Comparison of ENCODE assay signal across 9 mouse cellular contexts in genomic region chr3:122312078-122312477, GRCm38 (mm10). TPM values are rescaled to one million over a fixed set of nuclear protein-coding genes. Genes with fewer than 3 reads are reported as not detected.
DNase-seq lines count a peak whose midpoint lies in the region; ATAC-seq and TF ChIP-seq lines count a peak whose summit lies in the region.
"Had no signal": no experiment of that assay in that cellular context is flagged by ENCODE, and none has a peak within 500 bp of the region (broad histone marks: within the 10 kb centered on the region; RNA-seq: fewer than 3 reads in every experiment).

No protein-coding gene starts in this region.

- no peaks in the 10 kb centered on the region for H3K36me3 ChIP-seq in midbrain, embryonic 10.5 days
- H3K36me3 ChIP-seq: heart, embryonic 15.5 days had no signal

- no peaks in the 10 kb centered on the region for H3K4me1 ChIP-seq in bone marrow macrophage, adult 2 months (ENCODE audit: control insufficient read depth, insufficient read depth, low read length)
- peaks cover 33% of the 10 kb centered on the region for H3K4me1 ChIP-seq in midbrain, embryonic 10.5 days

- TF ChIP-seq CTCF in bone marrow macrophage, adult 2 months (IDR thresholded peaks at IDR 0.05; ENCODE audit: low read depth, low read length), result peak; percentile 65

- H3K27me3 ChIP-seq in midbrain, embryonic 10.5 days (ENCODE audit: low read depth, poor library complexity, severe bottlenecking), result peaks cover 9% of the 10 kb centered on the region; the same call in 1 of the 2 replicates

- H3K4me3 ChIP-seq in bone marrow macrophage, adult 2 months (ENCODE audit: insufficient read depth, low read length), result no peak overlapping the region
- H3K4me3 ChIP-seq in midbrain, embryonic 10.5 days, result no peak overlapping the region
- H3K4me3 ChIP-seq: heart, embryonic 15.5 days had no signal

- ATAC-seq in erythroblast, adult 5-6 weeks (replicated peaks; ENCODE audit: low FRiP score, poor library complexity, severe bottlenecking), result peak; percentile 68; the same call in 1 of the 2 replicates
- peak; percentile 50 to 75; a peak in 3 of 4 replicates for ATAC-seq in hematopoietic stem cell, adult 5-6 weeks (replicated peaks in 1 of 2; ENCODE audit: insufficient read depth in 1 of 2, low FRiP score in 2 of 2, low TSS enrichment in 1 of 2, low read depth in 1 of 2, poor library complexity in 2 of 2, severe bottlenecking in 2 of 2)

- peak; percentile 69 for DNase-seq in ES-CJ7 (ENCODE audit: low read depth, low spot score)
- DNase-seq in layer of hippocampus, postnatal 36 days, result peak; percentile 73 to 78
- DNase-seq in midbrain, embryonic 10.5 days (ENCODE audit: low spot score), result peak; percentile 86
- peak; percentile 69 for DNase-seq in right cerebral cortex, postnatal 25 days
- peak; percentile 70 to 84 for DNase-seq in urinary bladder, postnatal 4 days (ENCODE audit: low spot score in 2 of 2)

- 16% methylated on average over 2 of the region's 2 CpGs for WGBS in midbrain, embryonic 10.5 days

- H3K27ac ChIP-seq in bone marrow macrophage, adult 2 months (ENCODE audit: insufficient read depth, low read depth, low read length), result no peak overlapping the region
- no peak overlapping the region for H3K27ac ChIP-seq in midbrain, embryonic 10.5 days (replicated peaks)
- H3K27ac ChIP-seq: heart, embryonic 15.5 days had no signal

- no peaks in the 10 kb centered on the region for H3K9me3 ChIP-seq in midbrain, embryonic 10.5 days (replicated peaks)
- H3K9me3 ChIP-seq: heart, embryonic 15.5 days had no signal

- TF ChIP-seq POLR2A in bone marrow macrophage, adult 2 months (IDR thresholded peaks at IDR 0.05; ENCODE audit: borderline replicate concordance, low read depth, low read length), result no peak

RNA-seq across cellular contexts. Expression of gene Bcar3, which starts 18.1 kb away (rescaled TPM):
- 6.8 and 9.8 TPM in 2 replicates for polyA plus RNA-seq in bone marrow macrophage, adult 2 months (2012; ENCODE audit: insufficient read depth, insufficient read length, missing spikeins)
- 1.3 TPM in 1 of 2 replicates, not detected in the other for total RNA-seq in erythroblast, adult 5-6 weeks (2015; ENCODE audit: low replicate concordance)
- total RNA-seq in erythroblast, adult 5-6 weeks (2017; ENCODE audit: low replicate concordance), result 0.34 and 0.70 TPM in 2 replicates
- 1.1 and 2.8 TPM in 2 replicates for total RNA-seq in hematopoietic stem cell, adult 5-6 weeks (2017)
- total RNA-seq in layer of hippocampus, postnatal 36 days (2021), result 1 to 10 TPM; 8.0 to 9.1 TPM
- 21.8 and 22.9 TPM in 2 replicates for polyA plus RNA-seq in midbrain, embryonic 10.5 days (2016; fragmentation: Nextera tagmentation; extraction: Ambion mirVana)

RNA-seq across cellular contexts. Expression of gene Dnttip2, which starts 37.9 kb away (rescaled TPM):
- 43.5 and 45.8 TPM in 2 replicates for polyA plus RNA-seq in bone marrow macrophage, adult 2 months (2012; ENCODE audit: insufficient read depth, insufficient read length, missing spikeins)
- total RNA-seq in erythroblast, adult 5-6 weeks (2015; ENCODE audit: low replicate concordance), result 32.8 and 70.5 TPM in 2 replicates
- 19.3 and 34.0 TPM in 2 replicates for total RNA-seq in erythroblast, adult 5-6 weeks (2017; ENCODE audit: low replicate concordance)
- 160 and 191 TPM in 2 replicates for total RNA-seq in hematopoietic stem cell, adult 5-6 weeks (2017)
- 10 to 100 TPM; 28.1 to 29.9 TPM for total RNA-seq in layer of hippocampus, postnatal 36 days (2021)
- polyA plus RNA-seq in midbrain, embryonic 10.5 days (2016; fragmentation: Nextera tagmentation; extraction: Ambion mirVana), result 86.2 and 90.6 TPM in 2 replicates
